Mouse (Mus musculus) kidney, adult 2 months (tissue): ENCODE data around the gene Hoxb3. TPM values are rescaled to one million over a fixed set of nuclear protein-coding genes. Genes with fewer than 3 reads are reported as not detected.

ENCODE experiments used
- DNase-seq: peaks from one replicate; pipeline ENCODE4 v3.0.0; 2021
- H3K27ac ChIP-seq: fragments of 200-500 bp; 2 replicates; pipeline ENCODE4 v1.5.1; 2012; ENCODE audit warnings: low read depth, low read length, control low read depth, inconsistent platforms; ENCODE audit not compliant: insufficient read depth
- H3K27me3 ChIP-seq: fragments of 200-500 bp; replicated peaks from 2 replicates; pipeline ENCODE4 v1.6.1; 2012; ENCODE audit warnings: mild to moderate bottlenecking, moderate library complexity, low read length, inconsistent platforms; ENCODE audit not compliant: control insufficient read depth, insufficient read depth
- H3K36me3 ChIP-seq: fragments of 200-500 bp; 2 replicates; pipeline ENCODE4 v1.6.1; 2012; ENCODE audit warnings: mild to moderate bottlenecking, moderate library complexity, low read length, inconsistent platforms; ENCODE audit not compliant: control insufficient read depth, insufficient read depth
- H3K4me1 ChIP-seq: fragments of 200-500 bp; 2 replicates; pipeline ENCODE4 v1.6.1; 2011; ENCODE audit warnings: low read length; ENCODE audit not compliant: control insufficient read depth, insufficient read depth
- H3K4me3 ChIP-seq: fragments of 200-500 bp; 2 replicates; pipeline ENCODE4 v1.5.1; 2011; ENCODE audit warnings: mild to moderate bottlenecking, low read depth, low read length, control low read depth; ENCODE audit not compliant: insufficient read depth
- CTCF ChIP-seq: fragments of 200-500 bp; conservative IDR thresholded peaks from 2 replicates; pipeline ENCODE4 v1.5.1; 2011; ENCODE audit warnings: low read depth, mild to moderate bottlenecking, control low read depth, low read length, moderate library complexity, mixed read lengths; ENCODE audit not compliant: insufficient read depth, insufficient read length
- POLR2A ChIP-seq: fragments of 200-500 bp; IDR thresholded peaks from one replicate; pipeline ENCODE4 v1.6.1; 2011; ENCODE audit warnings: low read depth, low read length, control low read depth
- WGBS: fragments of 180-500 bp; shearing (Covaris S2); methylation state at CpG from one replicate; pipeline ENCODE4 v1.1.7; 2018; 5-methylcytosine and 5-hydroxymethylcytosine counted together
- polyA plus RNA-seq: library from polyadenylated mRNA; depleted of rRNA; stranded (reverse); fragments of >200 nt; gene quantifications from 2 replicates; pipeline ENCODE4 v1.2.3, GENCODE M21; 2012

Gene Hoxb3
- polyA plus RNA-seq, 1 experiment = 10.1 TPM

GRCm38 (mm10) chr11:96349491-96350340 lies 26.6 kb downstream of the Hoxb3 start:
- peak overlapping the region; percentile 34 for H3K4me3 ChIP-seq

GRCm38 (mm10) chr11:96350341-96350624 lies 27.2 kb downstream of the Hoxb3 start, which contains the start of gene Hoxb2:
Hoxb2 (plus strand) TSS chr11:96350525.
- H3K4me1 ChIP-seq = peaks cover 21% of the 10 kb centered on the region
- H3K27me3 ChIP-seq = no peaks in the 10 kb centered on the region
- WGBS = 32% methylated on average over 2 of the region's 2 CpGs
- no peak for DNase-seq
- TF ChIP-seq CTCF (no peak), POLR2A (no peak)
- no peaks in the 10 kb centered on the region for H3K36me3 ChIP-seq
- peak within 1 kb of the TSS; percentile 88 for H3K27ac ChIP-seq
- peak within 1 kb of the TSS; percentile 34 for H3K4me3 ChIP-seq

More at GRCm38 (mm10) chr11:96349491-96350340, 26.6 kb downstream of the Hoxb3 start:
- Histone ChIP-seq H3K27ac (peak overlapping the region; percentile 88), H3K36me3 (no peaks in the 10 kb centered on the region), H3K4me1 (peaks cover 21% of the 10 kb centered on the region), H3K27me3 (no peaks in the 10 kb centered on the region)
- WGBS = 13% methylated on average over 14 of the region's 14 CpGs
- TF ChIP-seq CTCF (no peak), POLR2A (no peak)
- DNase-seq = peak; percentile 70

GRCm38 (mm10) chr11:96350791-96351190 lies 27.7 kb downstream of the Hoxb3 start:
- Histone ChIP-seq H3K27ac (peak overlapping the region; percentile 88), H3K36me3 (no peaks in the 10 kb centered on the region), H3K27me3 (no peaks in the 10 kb centered on the region), H3K4me1 (peaks cover 21% of the 10 kb centered on the region), H3K4me3 (no peak overlapping the region)
- peak; percentile 27 for DNase-seq
- TF ChIP-seq CTCF = no peak
- TF ChIP-seq POLR2A = no peak
- WGBS = 67% methylated on average over 2 of the region's 2 CpGs

GRCm38 (mm10) chr11:96351312-96351711 lies 28.2 kb downstream of the Hoxb3 start:
- 11% methylated on average over 11 of the region's 11 CpGs for WGBS
- Histone ChIP-seq H3K36me3 (no peaks in the 10 kb centered on the region), H3K27me3 (no peaks in the 10 kb centered on the region), H3K4me3 (peak overlapping the region; percentile 97; the same call in 1 of the 2 replicates), H3K4me1 (peaks cover 21% of the 10 kb centered on the region), H3K27ac (peak overlapping the region; percentile 88)
- TF ChIP-seq POLR2A = no peak
- no peak for TF ChIP-seq CTCF
- DNase-seq = peak; percentile 77

GRCm38 (mm10) chr11:96351831-96352230 lies 28.7 kb downstream of the Hoxb3 start:
- peak; percentile 47 for TF ChIP-seq POLR2A
- TF ChIP-seq CTCF = no peak
- DNase-seq = peak; percentile 91
- H3K27me3 ChIP-seq = no peaks in the 10 kb centered on the region
- peaks cover 21% of the 10 kb centered on the region for H3K4me1 ChIP-seq
- peak overlapping the region; percentile 97 for H3K4me3 ChIP-seq
- no peaks in the 10 kb centered on the region for H3K36me3 ChIP-seq
- 2% methylated on average over 22 of the region's 22 CpGs for WGBS
- peak overlapping the region; percentile 72 for H3K27ac ChIP-seq

- H3K36me3 ChIP-seq = no peaks in the 10 kb centered on the region
- peak overlapping the region; percentile 72 for H3K27ac ChIP-seq
- peak; percentile 89 for DNase-seq
- TF ChIP-seq POLR2A (peak; percentile 18), CTCF (no peak)
- no peaks in the 10 kb centered on the region for H3K27me3 ChIP-seq
- peak overlapping the region; percentile 97 for H3K4me3 ChIP-seq
- H3K4me1 ChIP-seq = peaks cover 16% of the 10 kb centered on the region
- WGBS = under 1% methylated on average over 75 of the region's 75 CpGs
Measured at GRCm38 (mm10) chr11:96352691-96353521, 29.8 kb downstream of the Hoxb3 start.

GRCm38 (mm10) chr11:96353522-96353841 lies 30.4 kb downstream of the Hoxb3 start:
- H3K27ac ChIP-seq = peak overlapping the region; percentile 72
- H3K4me1 ChIP-seq = peaks cover 11% of the 10 kb centered on the region; the same call in 1 of the 2 replicates
- H3K27me3 ChIP-seq = no peaks in the 10 kb centered on the region
- H3K4me3 ChIP-seq = peak overlapping the region; percentile 97
- no peaks in the 10 kb centered on the region for H3K36me3 ChIP-seq
- no peak for TF ChIP-seq CTCF
- TF ChIP-seq POLR2A = no peak
- WGBS = 4% methylated on average over 14 of the region's 14 CpGs
- peak; percentile 67 for DNase-seq
